Mouse (Mus musculus) embryonic facial prominence, embryonic 15.5 days (tissue): ENCODE measurements around the gene Il12rb1. TPM values are rescaled to one million over a fixed set of nuclear protein-coding genes. Genes with fewer than 3 reads are reported as not detected.

Experiments
- ATAC-seq: fragments of 200-750 bp; cut with Nextera tagmentation; 2 replicates; pipeline ENCODE4 v1.8.0; 2017; ENCODE audit warnings: low read depth, moderate TSS enrichment; ENCODE audit not compliant: insufficient number of reproducible peaks, low FRiP score, low TSS enrichment
- H3K27ac ChIP-seq: fragments of 300-500 bp; sonication (generic); replicated peaks from 2 replicates; pipeline ENCODE4 v1.5.1; 2015; ENCODE audit warnings: mild to moderate bottlenecking, inconsistent platforms
- H3K27me3 ChIP-seq: fragments of 300-500 bp; sonication (generic); 2 replicates; pipeline ENCODE4 v1.6.1; 2015; ENCODE audit warnings: inconsistent platforms
- H3K36me3 ChIP-seq: fragments of 300-500 bp; sonication (generic); 2 replicates; pipeline ENCODE4 v1.6.1; 2015; ENCODE audit warnings: mild to moderate bottlenecking, inconsistent platforms
- H3K4me1 ChIP-seq: fragments of 300-500 bp; sonication (generic); 2 replicates; pipeline ENCODE4 v1.6.1; 2015; ENCODE audit warnings: inconsistent platforms
- H3K4me2 ChIP-seq: fragments of 300-500 bp; sonication (generic); replicated peaks from 2 replicates; pipeline ENCODE4 v1.6.1; 2015; ENCODE audit warnings: mild to moderate bottlenecking, inconsistent platforms
- H3K4me3 ChIP-seq: fragments of 300-500 bp; sonication (generic); replicated peaks from 2 replicates; pipeline ENCODE4 v1.5.1; 2015; ENCODE audit warnings: mild to moderate bottlenecking, inconsistent platforms
- H3K9ac ChIP-seq: fragments of 300-500 bp; sonication (generic); 2 replicates; pipeline ENCODE4 v1.6.1; 2015; ENCODE audit warnings: inconsistent platforms
- H3K9me3 ChIP-seq: fragments of 300-500 bp; sonication (generic); replicated peaks from 2 replicates; pipeline ENCODE4 v1.6.1; 2016; ENCODE audit warnings: inconsistent platforms
- WGBS: fragments of 180-500 bp; shearing (Covaris S2); methylation state at CpG from one replicate; pipeline ENCODE4 v1.1.7; 2015; 5-methylcytosine and 5-hydroxymethylcytosine counted together
- polyA plus RNA-seq: library from polyadenylated mRNA; unstranded; fragments of >200 nt; fragmentation: Nextera tagmentation; extraction: Ambion mirVana; gene quantifications from 2 replicates; pipeline ENCODE4 v1.2.1, GENCODE M21; 2015

The Il12rb1 gene
- polyA plus RNA-seq, 1 experiment from 2014 or later: 0.28 TPM

DNA sequence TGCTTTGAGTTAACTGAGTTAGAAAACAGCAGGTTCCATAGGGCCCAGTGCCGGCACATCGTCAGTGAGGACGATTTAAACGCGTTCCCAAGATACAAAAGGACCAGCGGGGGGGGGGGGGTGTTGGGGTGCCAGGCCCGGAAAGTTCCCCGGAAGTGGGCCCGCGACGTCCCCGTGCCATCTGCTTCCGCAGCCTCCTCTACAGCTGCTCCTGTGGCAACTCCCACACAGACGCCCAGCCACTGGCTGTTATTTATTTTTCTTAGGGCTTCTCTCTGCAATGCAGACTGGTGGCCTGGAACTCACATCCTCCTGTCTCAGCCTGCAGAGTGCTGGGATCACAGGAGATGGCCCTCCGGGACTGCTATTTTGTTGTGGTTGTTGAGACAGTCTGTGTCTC, 7.1 kb upstream of the Il12rb1 start:
- 34% methylated on average over 15 of the region's 15 CpGs for WGBS
- no peak overlapping the region for H3K27ac ChIP-seq
- peaks cover 36% of the 10 kb centered on the region for H3K4me1 ChIP-seq
- no peaks in the 10 kb centered on the region for H3K9me3 ChIP-seq
- no peak overlapping the region for H3K4me3 ChIP-seq
- ATAC-seq: no peak
- H3K36me3 ChIP-seq: no peaks in the 10 kb centered on the region
- peaks cover 53% of the 10 kb centered on the region for H3K27me3 ChIP-seq
- no peak overlapping the region for H3K9ac ChIP-seq
- H3K4me2 ChIP-seq: no peak overlapping the region

DNA sequence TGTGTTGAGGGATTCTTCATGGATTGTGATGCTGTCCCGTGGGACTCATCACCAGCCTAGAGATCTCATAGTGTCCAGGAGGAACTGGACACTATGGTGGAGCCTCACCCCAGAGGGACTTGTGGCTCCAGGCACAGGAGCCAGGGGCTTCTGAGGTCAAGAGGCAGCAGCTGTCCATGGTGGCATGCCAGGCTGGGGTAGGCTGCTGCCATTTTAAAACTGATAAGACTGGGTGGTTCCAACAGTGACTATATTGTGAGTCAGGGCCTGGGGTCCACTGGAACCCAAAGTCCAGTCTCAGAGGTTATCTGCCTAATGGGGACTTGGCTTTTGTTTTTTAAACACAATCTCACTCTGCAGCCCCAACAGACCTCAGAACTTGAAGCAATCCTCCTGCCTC, 6.4 kb upstream of the Il12rb1 start:
- no peaks in the 10 kb centered on the region for H3K9me3 ChIP-seq
- H3K36me3 ChIP-seq: no peaks in the 10 kb centered on the region
- H3K9ac ChIP-seq: no peak overlapping the region
- peaks cover 53% of the 10 kb centered on the region for H3K27me3 ChIP-seq
- H3K4me1 ChIP-seq: peaks cover 29% of the 10 kb centered on the region
- H3K4me3 ChIP-seq: no peak overlapping the region
- H3K27ac ChIP-seq: no peak overlapping the region
- WGBS: 76% methylated on average over 1 of the region's 1 CpGs
- no peak for ATAC-seq
- no peak overlapping the region for H3K4me2 ChIP-seq

DNA sequence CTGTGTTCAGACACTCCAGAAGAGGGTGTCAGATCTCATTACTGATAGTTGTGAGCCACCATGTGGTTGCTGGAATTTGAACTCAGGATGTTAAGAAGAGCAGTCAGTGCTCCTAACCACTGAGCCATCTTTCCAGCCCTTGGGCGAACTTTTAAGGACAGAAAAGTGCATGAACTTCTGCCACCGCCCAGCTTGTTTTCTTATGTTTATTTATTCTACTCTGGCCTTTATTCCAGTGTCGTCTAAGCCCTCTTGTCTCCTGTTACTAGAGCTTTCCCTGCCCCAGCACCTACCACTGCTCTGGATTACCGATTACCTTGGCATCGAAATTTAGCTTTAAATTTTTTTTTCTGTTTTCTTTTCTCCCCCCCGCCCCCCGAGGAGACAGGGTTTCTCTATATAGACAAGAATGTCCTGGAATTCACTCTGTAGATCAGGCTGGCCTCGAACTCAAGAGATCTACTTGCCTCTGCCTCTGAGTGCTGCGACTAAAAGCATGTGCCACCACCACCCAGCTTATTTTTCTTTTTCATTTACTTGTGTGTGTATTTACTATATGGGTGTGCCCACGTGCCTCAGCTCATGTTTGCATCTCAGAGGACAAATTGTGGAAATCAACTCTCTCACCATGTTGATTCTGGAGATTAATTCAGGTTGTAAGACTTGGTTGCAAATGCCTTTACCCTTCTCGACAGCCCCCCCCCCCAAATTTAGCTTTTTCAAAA, 5.3 kb upstream of the Il12rb1 start:
- H3K27ac ChIP-seq: no peak overlapping the region
- peaks cover 22% of the 10 kb centered on the region for H3K4me1 ChIP-seq
- no peaks in the 10 kb centered on the region for H3K36me3 ChIP-seq
- no peaks in the 10 kb centered on the region for H3K9me3 ChIP-seq
- peaks cover 50% of the 10 kb centered on the region for H3K27me3 ChIP-seq
- 67% methylated on average over 11 of the region's 11 CpGs for WGBS
- no peak overlapping the region for H3K9ac ChIP-seq
- no peak overlapping the region for H3K4me2 ChIP-seq
- no peak for ATAC-seq
- no peak overlapping the region for H3K4me3 ChIP-seq

DNA sequence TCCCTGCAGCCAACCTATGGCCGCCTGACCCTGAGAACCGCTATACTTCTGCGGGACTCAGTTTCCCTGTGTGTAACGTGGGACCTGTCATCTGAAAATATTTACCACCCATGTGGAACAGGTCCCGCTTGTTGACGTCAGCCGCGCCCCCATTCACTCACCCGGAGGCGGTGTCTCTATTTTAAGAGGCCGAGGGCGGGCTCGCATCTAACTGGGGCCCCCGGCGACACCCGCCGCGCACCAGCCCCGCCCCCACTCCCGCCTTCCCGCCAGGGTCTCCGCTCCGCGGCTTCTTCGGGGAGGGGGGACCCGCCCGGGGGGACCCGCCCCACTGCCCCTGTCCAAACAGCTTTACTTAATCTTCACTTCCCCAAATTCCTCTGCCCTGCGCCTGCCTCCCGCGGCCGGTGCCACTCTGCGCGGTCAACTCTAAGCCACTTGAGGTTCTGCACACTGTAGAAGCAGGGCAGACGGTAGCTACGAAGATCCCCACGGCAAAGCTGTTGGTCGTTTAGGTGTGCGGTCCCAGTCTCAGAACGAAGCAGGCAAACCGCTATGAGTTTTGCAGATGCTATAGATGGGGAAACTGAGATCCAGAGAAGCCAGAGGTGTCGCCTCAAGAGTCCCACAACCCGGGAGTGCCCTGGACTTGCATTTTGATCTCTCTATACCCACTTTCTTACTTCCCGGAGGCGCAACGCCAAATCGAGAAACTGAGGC, 4.3 kb upstream of the Il12rb1 start:
- H3K9me3 ChIP-seq: no peaks in the 10 kb centered on the region
- peak overlapping the region; percentile 59 for H3K4me3 ChIP-seq
- H3K4me1 ChIP-seq: peaks cover 17% of the 10 kb centered on the region
- H3K9ac ChIP-seq: 0 out of 2 replicates have a peak overlapping the region, but pooled peaks have one; percentile 28
- peaks cover 41% of the 10 kb centered on the region for H3K27me3 ChIP-seq
- no peak for ATAC-seq
- no peaks in the 10 kb centered on the region for H3K36me3 ChIP-seq
- H3K27ac ChIP-seq: no peak overlapping the region
- H3K4me2 ChIP-seq: peak overlapping the region; percentile 92
- WGBS: 1% methylated on average over 44 of the region's 47 CpGs

DNA sequence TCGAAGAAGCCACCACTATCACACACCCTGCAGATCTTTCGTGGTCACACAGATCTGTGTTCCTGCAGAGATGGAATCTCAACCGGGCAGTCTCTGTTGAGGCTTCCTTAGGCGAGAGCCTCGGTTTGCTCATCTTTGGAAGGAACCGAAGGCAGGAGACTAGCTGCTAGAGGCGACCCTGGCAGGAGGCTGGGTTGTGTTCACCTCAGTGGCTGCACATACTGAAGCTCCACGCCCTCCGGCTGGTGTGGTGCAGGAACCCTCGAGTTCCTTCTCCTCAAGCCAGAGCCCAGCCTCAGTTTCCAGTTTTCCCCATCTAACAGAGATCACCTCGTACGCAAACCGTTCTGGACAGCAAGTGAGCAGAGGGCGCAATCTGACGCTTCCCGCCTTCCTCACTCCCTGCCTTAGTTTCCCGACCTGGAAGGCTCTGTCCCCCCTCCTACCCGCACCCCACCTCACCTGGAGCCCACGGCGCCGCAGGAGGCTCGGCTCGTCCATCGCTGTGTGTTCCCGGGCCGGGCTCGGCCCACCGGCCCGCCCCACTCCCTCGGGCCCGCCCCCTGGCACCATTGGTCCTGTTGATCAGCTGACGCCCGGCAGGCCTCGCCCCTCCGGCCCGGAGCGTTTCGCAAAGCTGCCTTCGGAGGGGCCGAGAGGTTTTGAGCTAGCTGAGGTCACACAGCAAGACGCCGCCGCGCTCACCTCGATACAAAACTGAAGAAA, 3.6 kb upstream of the Il12rb1 start, which contains the start of gene Mast3:
Mast3 (minus strand) TSS at position 574 of the 726 bp plus-strand sequence.
- ATAC-seq: peak; percentile 89
- Histone ChIP-seq H3K9ac (peak within 1 kb of the TSS; percentile 31; the same call in 1 of the 2 replicates), H3K36me3 (no peaks in the 10 kb centered on the region), H3K4me1 (peaks cover 17% of the 10 kb centered on the region), H3K9me3 (no peaks in the 10 kb centered on the region), H3K27me3 (peaks cover 33% of the 10 kb centered on the region), H3K4me2 (peak within 1 kb of the TSS; percentile 92), H3K4me3 (peak within 1 kb of the TSS; percentile 59), H3K27ac (no peak within 1 kb of the TSS)
- 1% methylated on average over 45 of the region's 45 CpGs for WGBS

DNA sequence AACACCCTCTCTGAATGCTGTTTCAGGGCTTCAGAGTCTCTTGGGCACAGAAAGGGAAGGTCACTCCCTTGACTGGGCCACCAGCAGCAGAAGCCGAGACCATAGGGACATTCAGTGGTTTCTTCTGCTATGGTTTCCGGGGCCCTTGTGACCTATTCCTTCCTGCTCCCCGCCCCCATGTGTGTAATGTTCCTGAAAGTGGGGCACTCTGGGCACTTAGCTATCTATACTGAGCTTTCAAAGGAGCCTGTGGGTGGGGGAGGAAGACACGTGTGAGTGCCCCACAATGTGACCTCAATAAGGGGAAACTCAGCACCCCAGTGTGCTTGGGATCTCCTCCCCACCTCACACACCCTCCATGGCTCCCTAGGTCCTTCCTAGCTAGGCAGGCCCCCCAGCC, 1.7 kb upstream of the Il12rb1 start:
- H3K27ac ChIP-seq: no peak overlapping the region
- no peak for ATAC-seq
- H3K27me3 ChIP-seq: peaks cover 21% of the 10 kb centered on the region
- peaks cover 14% of the 10 kb centered on the region for H3K4me1 ChIP-seq
- H3K9me3 ChIP-seq: no peaks in the 10 kb centered on the region
- H3K4me2 ChIP-seq: no peak overlapping the region
- no peaks in the 10 kb centered on the region for H3K36me3 ChIP-seq
- H3K4me3 ChIP-seq: no peak overlapping the region
- 69% methylated on average over 4 of the region's 4 CpGs for WGBS
- H3K9ac ChIP-seq: no peak overlapping the region

DNA sequence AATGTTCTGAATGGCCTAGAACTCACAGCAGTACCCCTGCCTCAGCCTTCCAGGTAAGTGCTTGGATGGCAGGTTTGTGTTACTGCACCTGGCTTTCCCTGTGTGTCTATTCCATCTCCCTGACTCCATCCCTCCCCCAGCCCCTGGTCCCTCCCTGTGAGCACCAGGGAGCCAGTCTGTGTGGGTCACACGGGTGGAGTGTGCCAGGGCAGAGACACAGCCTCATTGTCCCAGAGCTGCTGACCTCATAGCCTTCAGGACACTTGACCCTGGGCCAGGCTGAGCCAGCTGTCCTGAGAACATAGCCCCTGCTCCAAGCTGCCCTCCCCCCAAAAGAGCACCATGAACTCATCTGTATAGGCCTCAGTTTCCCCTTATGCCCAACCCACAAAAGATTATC, 945 bp upstream of the Il12rb1 start:
- Histone ChIP-seq H3K9me3 (no peaks in the 10 kb centered on the region), H3K27me3 (peaks cover 15% of the 10 kb centered on the region), H3K4me3 (no peak overlapping the region), H3K4me2 (no peak overlapping the region), H3K27ac (no peak overlapping the region), H3K9ac (no peak overlapping the region), H3K36me3 (no peaks in the 10 kb centered on the region), H3K4me1 (peaks cover 14% of the 10 kb centered on the region)
- ATAC-seq: no peak
- 31% methylated on average over 1 of the region's 1 CpGs for WGBS

DNA sequence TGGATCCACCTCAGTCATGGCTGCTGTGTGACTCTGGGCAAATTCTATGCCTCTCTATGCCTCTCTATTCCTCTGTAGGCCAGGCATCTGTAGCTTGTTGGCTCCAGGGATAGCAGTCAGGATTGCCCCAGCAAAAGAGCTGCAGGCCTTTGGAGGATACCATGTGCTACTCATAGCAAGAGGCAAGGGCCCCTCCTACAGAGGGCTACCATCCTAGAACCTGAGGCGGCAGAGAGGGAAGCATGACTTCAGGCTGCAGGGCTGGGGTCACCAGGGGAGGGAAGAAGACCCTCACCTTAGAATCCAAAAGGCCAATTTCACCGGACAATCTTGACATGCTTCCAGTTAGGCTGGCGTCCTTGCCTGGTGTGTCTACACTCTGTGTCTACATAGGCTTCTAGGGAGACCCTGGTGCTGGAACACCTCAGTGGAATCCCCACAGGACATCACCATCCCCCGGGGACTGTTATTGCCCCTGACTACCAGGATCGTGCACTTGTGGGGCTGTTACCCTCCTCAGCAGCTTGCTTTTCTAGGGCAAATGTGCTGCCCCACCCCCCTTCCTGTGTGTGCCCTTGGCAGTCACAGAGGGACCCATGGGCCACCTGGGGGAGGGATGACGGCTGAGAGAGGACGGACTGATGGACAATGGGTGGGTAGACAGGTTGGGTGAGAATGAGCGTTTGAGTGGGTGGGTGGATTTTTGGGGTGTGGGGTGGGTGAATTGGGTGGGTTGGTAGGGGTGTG, 879 bp downstream of the Il12rb1 start:
- H3K4me1 ChIP-seq: peaks cover 6% of the 10 kb centered on the region
- no peaks in the 10 kb centered on the region for H3K9me3 ChIP-seq
- H3K36me3 ChIP-seq: no peaks in the 10 kb centered on the region
- H3K4me2 ChIP-seq: no peak overlapping the region
- no peak overlapping the region for H3K4me3 ChIP-seq
- no peak overlapping the region for H3K9ac ChIP-seq
- ATAC-seq: no peak
- no peak overlapping the region for H3K27ac ChIP-seq
- 75% methylated on average over 8 of the region's 8 CpGs for WGBS
- 0 out of 2 replicates have a peak, but pooled peaks cover 5% of the 10 kb centered on the region for H3K27me3 ChIP-seq

DNA sequence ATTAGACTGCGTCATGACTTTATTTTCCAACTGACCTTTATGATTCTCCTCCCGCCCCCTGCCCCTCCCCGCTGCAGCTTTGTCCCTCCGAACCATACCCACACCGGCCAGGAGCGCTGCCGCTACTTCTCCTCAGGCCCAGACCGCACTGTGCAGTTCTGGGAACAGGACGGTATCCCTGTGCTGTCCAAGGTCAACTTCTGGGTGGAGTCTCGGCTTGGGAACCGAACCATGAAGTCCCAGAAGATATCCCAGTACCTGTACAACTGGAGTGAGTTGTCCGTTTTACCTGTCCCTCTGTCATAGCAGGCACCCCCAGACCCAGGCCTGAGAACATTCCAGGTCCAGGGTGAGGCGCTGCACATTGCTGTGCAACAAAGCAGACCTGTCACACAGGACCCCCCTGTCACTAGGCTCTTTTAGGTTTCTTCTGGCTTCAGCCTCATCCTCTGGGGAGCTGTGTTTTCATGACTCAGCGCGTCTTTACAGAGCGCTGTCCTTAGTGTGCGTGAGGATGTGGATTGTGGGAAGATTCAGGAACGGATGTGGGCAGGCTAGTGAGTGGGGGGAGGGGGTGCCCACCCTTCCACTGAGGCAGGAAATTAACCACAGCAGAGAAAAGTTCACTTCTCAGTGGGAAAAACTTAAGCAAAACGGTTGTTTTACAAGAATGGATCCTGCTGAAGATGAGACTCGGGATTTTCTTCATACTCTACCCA, 2.9 kb downstream of the Il12rb1 start:
- peaks cover 5% of the 10 kb centered on the region; the same call in 1 of the 2 replicates for H3K27me3 ChIP-seq
- no peak for ATAC-seq
- H3K36me3 ChIP-seq: no peaks in the 10 kb centered on the region
- no peaks in the 10 kb centered on the region; the same call in 1 of the 2 replicates for H3K4me1 ChIP-seq
- no peak overlapping the region for H3K4me3 ChIP-seq
- 66% methylated on average over 20 of the region's 20 CpGs for WGBS
- H3K9ac ChIP-seq: no peak overlapping the region
- no peak overlapping the region for H3K4me2 ChIP-seq
- H3K27ac ChIP-seq: no peak overlapping the region
- H3K9me3 ChIP-seq: no peaks in the 10 kb centered on the region

DNA sequence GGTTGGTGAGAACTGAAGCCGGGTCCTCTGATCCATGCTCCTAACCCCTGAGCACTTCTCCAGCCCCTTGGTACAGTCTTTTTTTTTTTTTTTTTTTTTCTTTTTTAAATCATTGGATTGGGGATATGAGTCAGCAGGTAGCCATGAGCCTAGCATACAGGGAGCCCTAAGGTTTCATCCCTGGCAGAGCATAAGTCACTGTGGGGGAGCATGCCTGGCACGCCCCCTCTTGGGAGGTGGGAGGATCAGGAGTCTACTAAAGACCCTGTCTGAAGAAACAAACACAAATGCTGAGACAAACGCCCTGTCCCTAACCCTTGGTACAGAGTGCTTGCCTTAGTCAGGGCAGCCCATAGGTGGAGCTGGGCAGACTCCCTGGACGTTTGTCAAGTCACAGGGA, 3.8 kb downstream of the Il12rb1 start:
- H3K36me3 ChIP-seq: no peaks in the 10 kb centered on the region
- H3K9me3 ChIP-seq: no peaks in the 10 kb centered on the region
- no peak overlapping the region for H3K27ac ChIP-seq
- no peak for ATAC-seq
- H3K27me3 ChIP-seq: peaks cover 14% of the 10 kb centered on the region
- WGBS: 35% methylated on average over 4 of the region's 4 CpGs
- H3K4me3 ChIP-seq: no peak overlapping the region
- H3K9ac ChIP-seq: no peak overlapping the region
- H3K4me2 ChIP-seq: no peak overlapping the region
- peaks cover 5% of the 10 kb centered on the region for H3K4me1 ChIP-seq
